Mouse (Mus musculus) right cerebral cortex, adult 2 months (tissue): ENCODE measurements around the gene Gm10799.
"Not testable (repeated sequence)": the region's sequence is repeated elsewhere in the genome, so short reads cannot be mapped to it uniquely, and the experiment has no call there.

ENCODE experiments used
- DNase-seq, 2 experiments: peaks; one replicate each; pipeline ENCODE4 v3.0.0; 2021 to 2022; ENCODE audit warnings: low spot score in 2 of 2

Gene Gm10799

GRCm38 (mm10) chr2:104068450-104068849, at the start of gene Gm10799:
Gene Gm10799 (minus strand): TSS chr2:104068550.
- DNase-seq: not testable (repeated sequence)

DNA sequence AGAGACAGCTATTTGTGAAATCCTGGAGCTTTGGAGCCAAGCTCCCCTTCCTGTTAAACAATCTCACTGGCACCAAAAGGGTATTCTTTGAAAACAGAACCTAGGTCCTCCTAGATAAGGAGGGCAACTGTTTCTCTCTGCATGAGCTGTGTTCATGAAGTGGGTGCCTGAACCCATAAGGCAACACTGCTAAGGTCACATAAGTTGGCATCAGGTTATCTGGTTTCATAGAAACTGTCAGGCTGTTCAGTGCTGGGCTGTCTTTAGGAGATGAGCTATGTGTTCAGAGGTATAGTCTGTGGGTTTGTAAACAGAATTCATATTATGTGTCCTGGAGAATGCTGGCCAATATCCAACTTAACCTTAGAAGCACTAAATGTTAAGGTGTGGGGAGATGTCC, 48.8 kb upstream of the Gm10799 start:
- DNase-seq: not testable (repeated sequence)

DNA sequence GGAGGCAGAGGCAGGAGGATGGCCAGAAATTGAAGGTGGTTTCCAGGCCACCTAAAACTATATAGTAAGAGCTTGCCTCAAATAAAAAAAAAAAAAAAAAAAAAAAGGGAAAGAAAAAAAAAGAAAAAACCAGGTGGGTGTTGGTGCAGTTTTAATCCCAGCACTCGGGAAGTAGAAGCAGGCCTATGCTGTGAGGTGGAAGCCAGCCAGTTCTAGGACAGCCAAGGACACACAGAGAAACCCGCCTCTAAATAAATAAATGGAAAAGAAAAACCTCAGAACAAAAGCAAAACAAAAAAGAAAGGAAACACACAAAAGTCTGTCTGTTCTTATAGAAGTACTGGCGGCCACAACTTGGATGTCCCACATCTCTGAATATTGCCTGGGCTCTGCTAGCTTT, 46.5 kb upstream of the Gm10799 start:
- no peak for DNase-seq

DNA sequence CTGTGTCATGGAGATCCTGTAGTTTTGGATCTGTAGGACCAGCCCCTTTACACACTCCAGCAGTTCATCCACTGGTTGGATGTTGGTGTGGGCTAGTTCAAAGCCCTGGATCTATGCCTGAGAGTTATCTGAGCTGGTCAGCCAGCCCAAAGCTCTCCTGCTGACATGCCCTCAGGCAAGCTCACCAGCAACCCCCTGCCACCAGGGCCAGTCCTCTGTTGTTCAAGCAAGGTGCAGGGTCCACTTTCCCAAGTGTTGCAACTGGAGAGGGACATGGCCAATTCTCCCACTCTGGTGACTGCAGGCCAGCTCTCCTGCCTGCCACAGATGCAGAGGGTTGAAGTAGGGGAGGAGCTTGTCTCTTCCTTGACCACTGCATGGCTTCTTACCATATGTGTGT, 45.2 kb upstream of the Gm10799 start:
- not testable (repeated sequence) for DNase-seq

GRCm38 (mm10) chr2:104111170-104111797, 42.9 kb upstream of the Gm10799 start:
- DNase-seq: not testable (repeated sequence)

GRCm38 (mm10) chr2:104110031-104110430, 41.7 kb upstream of the Gm10799 start:
- no peak for DNase-seq

- no peak for DNase-seq
These were observed 41.2 kb upstream of the Gm10799 start for GRCm38 (mm10) chr2:104109528-104109927.

- DNase-seq: not testable (repeated sequence)
These were observed 40.7 kb upstream of the Gm10799 start for GRCm38 (mm10) chr2:104109021-104109420.

DNA sequence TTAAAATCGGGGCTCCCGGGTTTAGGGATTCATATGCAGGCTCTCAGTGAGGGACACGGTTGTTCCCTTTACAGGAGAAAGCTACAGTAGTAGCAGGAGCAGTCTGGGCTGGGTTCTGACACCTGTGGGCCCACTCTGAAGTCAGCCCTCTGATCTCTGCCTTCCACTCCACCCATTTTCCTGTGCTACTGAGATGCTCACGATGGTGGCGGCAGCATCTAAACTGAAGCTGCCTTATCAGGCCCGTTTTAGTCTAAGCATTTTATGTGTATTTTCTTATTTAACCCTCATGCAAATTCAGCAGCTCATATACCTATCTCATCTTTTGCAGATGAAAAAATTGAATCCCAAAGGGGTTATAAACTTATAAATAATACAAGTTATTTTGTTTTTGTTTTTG, 36.5 kb upstream of the Gm10799 start:
- no peak for DNase-seq

DNA sequence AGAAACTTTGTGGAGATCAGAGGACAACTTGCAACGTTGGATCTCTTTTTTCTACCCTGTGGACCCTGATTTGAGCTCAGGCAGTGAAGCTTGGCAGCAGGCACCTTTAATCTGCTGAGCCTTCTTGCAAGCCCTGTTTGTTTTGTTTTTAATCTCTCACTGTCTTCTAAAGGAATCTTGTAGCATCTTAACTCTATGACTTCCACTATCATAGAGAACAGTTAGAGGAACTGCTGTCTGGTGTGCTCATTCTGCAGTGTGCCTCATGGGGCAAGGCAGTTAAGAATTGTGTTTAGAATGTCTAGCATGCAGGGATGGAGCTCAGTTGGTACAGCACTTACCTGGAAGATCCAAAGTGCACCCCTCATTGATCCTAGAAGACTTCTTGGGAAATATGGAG, 31.6 kb upstream of the Gm10799 start:
- DNase-seq: no peak

DNA sequence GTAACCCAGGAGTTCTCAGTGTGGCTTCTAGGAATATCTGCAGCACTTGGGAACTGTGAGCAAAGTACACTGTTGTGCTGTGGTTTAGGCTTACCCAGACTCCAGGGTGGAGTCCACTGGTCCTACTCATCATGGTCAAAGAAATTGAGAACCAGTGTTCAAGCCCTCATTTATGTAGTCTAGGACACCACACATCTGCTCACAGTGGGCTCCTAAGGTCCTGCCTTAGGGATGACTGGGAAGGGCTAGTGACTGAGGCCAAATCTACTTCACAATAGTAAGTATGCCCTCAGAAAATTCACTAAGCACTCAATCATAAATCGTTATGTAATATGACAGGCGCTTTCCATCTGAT, 30.9 kb upstream of the Gm10799 start:
- DNase-seq: no peak

DNA sequence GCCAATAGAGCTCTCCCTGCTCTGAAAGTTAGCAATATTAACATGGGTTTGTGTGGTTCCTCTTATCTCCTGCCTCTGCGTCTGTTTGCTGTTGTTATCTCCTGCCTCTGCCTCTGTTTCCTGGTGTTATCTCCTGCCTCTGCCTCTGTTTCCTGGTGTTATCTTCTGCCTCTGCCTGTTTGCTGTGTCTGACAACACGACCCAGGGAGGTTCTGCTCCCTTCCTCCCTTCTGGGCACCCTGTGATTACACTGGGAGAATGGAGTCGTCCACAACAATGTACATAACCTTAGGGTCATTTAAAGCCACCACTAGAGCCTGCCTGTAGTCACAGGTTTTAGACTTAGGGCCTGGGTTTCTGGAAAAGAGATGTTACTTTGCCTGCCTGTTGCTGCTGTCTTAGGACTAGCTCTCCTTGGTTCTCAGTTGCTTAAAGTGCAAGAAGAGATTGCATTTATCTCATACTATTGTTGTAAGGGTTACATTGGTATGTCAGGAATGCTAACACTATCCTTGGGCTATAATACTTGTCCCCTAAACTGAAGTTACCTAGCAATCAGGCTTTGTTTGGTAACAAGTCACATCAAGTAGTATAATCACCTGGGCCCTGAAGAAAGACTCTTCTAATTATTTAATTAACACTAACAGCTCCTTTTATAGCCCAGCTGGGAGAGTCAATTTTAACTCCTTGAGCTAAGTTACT, 30.3 kb upstream of the Gm10799 start:
- DNase-seq: no peak

DNA sequence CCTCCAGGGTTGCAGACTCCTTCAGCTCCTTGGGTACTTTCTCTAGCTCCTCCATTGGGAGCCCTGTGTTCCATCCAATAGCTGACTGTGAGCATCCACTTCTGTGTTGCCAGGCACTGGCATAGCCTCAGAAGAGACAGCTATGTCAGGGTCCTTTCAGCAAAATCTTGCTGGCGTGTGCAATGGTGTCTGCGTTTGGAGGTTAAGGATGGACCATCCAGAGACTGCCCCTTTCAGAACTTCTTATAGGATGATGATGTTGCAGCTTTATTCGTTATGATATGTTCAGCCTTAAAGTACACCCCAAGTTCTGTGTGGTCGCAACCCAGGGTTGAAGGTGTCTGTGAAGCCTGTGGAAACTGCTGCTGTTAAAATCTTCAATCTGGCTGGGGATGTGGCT, 29.0 kb upstream of the Gm10799 start:
- not testable (repeated sequence) for DNase-seq

GRCm38 (mm10) chr2:104096796-104097195, 28.4 kb upstream of the Gm10799 start:
- DNase-seq: not testable (repeated sequence)

DNA sequence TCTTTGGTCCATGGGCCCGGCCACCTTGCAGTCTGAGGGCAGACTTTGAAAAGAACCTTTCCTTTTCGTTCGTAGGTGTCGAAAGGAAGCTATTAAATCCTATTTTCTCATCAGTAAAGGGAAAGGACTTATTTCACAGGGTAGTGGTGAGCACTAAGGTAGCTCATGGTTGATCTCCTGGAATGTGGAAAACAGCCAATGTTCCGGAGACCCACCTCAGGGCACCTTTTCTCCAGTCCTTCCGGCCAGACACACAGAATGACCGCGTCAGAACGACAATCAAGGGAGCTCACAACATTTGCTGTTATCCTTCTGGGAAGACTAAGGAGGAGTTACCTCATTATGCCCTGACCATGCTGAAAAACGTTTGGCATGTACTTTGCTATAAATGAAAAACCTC, 27.9 kb upstream of the Gm10799 start:
- DNase-seq: no peak

- DNase-seq: peak; percentile 50 to 53
These were observed 27.4 kb upstream of the Gm10799 start, which contains the start of gene Cd59a for GRCm38 (mm10) chr2:104095741-104096213. Gene Cd59a (plus strand): TSS chr2:104095801.

DNA sequence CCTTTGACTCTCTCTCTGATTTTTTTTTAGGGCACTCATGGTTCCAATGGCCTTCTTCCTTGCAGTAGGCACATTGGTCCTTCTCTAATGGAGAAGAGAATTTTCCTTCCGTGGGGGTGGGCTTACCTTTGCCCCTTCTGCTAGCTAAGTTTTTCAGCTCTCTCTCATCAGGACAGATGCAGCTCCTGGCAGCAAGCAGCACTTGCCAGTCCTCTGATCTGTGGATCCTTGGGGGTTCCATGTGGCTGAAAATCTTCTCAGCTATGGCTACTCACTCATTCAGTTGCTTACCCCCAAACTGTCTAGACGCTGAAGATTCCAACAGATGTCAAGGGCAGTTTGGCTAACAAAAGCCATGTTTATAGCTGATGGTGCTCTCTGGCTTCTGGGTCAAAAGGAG, 25.0 kb upstream of the Gm10799 start:
- DNase-seq: no peak

DNA sequence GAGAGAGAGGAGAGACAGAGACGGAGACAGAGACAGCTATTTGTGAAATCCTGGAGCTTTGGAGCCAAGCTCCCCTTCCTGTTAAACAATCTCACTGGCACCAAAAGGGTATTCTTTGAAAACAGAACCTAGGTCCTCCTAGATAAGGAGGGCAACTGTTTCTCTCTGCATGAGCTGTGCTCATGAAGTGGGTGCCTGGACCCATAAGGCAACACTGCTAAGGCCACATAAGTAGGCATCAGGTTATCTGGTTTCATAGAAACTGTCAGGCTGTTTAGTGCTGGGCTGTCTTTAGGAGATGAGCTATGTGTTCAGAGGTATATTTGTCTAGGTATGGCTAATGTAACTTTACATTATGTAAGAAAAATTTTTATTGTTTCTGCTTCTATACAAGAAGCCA, 19.2 kb upstream of the Gm10799 start:
- DNase-seq: not testable (repeated sequence)

GRCm38 (mm10) chr2:104084027-104084426, 15.7 kb upstream of the Gm10799 start:
- DNase-seq: not testable (repeated sequence)

GRCm38 (mm10) chr2:104082474-104082873, 14.1 kb upstream of the Gm10799 start:
- DNase-seq: no peak

- not testable (repeated sequence) for DNase-seq
These were observed 13.2 kb upstream of the Gm10799 start for GRCm38 (mm10) chr2:104081436-104082050.

DNA sequence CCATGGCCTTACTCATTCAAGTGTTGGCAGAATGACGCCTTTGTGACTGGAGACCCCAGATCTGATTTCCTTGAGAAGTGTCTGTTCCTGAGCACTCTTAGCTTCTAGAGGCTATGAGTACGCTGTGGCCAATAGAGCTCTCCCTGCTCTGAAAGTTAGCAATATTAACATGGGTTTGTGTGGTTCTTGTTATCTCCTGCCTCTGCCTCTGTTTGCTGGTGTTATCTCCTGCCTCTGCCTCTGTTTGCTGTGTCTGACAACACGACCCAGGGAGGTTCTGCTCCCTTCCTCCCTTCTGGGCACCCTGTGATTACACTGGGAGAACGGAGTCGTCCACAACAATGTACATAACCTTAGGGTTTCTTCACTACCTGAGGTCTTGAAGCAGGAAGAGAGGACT, 9.9 kb upstream of the Gm10799 start:
- DNase-seq: not testable (repeated sequence)

DNA sequence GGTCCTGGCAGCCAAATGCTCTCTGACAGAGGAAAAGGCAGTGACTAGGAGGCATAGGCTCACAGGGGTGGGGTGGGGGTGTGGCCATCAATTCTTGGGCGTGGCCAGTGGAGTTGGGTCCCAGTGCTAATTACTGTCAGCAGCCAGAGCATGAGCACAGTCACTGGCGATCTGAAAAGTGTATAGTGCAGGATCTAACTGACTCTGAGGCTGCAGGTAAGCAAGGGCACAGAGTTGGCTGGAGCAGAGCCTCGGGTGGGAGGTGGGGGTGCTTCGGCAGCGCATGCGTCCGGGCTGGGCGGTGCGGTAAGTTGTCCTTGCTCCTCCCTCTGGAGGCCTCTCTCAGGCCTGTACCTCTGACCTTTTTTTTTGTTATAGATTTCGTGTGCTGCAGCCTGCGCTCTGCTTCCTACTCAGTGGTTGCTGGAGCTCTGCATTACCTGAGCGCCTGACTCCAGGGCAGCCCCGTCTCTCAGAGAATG, 1.4 kb upstream of the Gm10799 start, which contains the start of gene Cd59b:
Cd59b (plus strand) TSS at position 146 of the 482 bp plus-strand sequence.
- DNase-seq: no peak
